Mouse (Mus musculus) midbrain, embryonic 10.5 days (tissue): ENCODE results near the gene Hoxd3. TPM values are rescaled to one million over a fixed set of nuclear protein-coding genes. Genes with fewer than 3 reads are reported as not detected.

Experiments used
- DNase-seq: peaks from one replicate; pipeline ENCODE4 v3.0.0-alpha.2; 2017; ENCODE audit warnings: low spot score
- H3K27ac ChIP-seq: fragments of 300-500 bp; sonication (generic); replicated peaks from 2 replicates; pipeline ENCODE4 v1.5.1; 2016; ENCODE audit warnings: mild to moderate bottlenecking
- H3K27me3 ChIP-seq: fragments of 300-500 bp; sonication (generic); 2 replicates; pipeline ENCODE4 v1.6.1; 2016; ENCODE audit warnings: low read depth, mild to moderate bottlenecking; ENCODE audit not compliant: poor library complexity, severe bottlenecking
- H3K36me3 ChIP-seq: fragments of 300-500 bp; sonication (generic); 2 replicates; pipeline ENCODE4 v1.6.1; 2016; ENCODE audit warnings: mild to moderate bottlenecking, moderate library complexity
- H3K4me1 ChIP-seq: fragments of 300-500 bp; sonication (generic); 2 replicates; pipeline ENCODE4 v1.6.1; 2016
- H3K4me3 ChIP-seq: fragments of 300-500 bp; sonication (generic); 2 replicates; pipeline ENCODE4 v1.5.1; 2016; ENCODE audit warnings: mild to moderate bottlenecking, moderate library complexity
- H3K9me3 ChIP-seq: fragments of 300-500 bp; sonication (generic); replicated peaks from 2 replicates; pipeline ENCODE4 v1.6.1; 2016; ENCODE audit warnings: mild to moderate bottlenecking
- WGBS: fragments of 180-500 bp; shearing (Covaris S2); methylation state at CpG from one replicate; pipeline ENCODE4 v1.1.7; 2016; 5-methylcytosine and 5-hydroxymethylcytosine counted together
- polyA plus RNA-seq: library from polyadenylated mRNA; unstranded; fragments of >200 nt; fragmentation: Nextera tagmentation; extraction: Ambion mirVana; gene quantifications from 2 replicates; pipeline ENCODE4 v1.2.1, GENCODE M21; 2016

Gene Hoxd3
- polyA plus RNA-seq, 1 experiment from 2014 or later: 0.06 TPM

GRCm38 (mm10) chr2:74681594-74682531 is 29.9 kb upstream of the Hoxd3 start:
- no peaks in the 10 kb centered on the region for H3K9me3 ChIP-seq
- H3K4me3 ChIP-seq: peak overlapping the region; percentile 23
- H3K4me1 ChIP-seq: peaks cover 14% of the 10 kb centered on the region
- under 1% methylated on average over 75 of the region's 78 CpGs for WGBS
- peak; percentile 56 for DNase-seq
- H3K27ac ChIP-seq: no peak overlapping the region
- H3K36me3 ChIP-seq: no peaks in the 10 kb centered on the region
- H3K27me3 ChIP-seq: peaks cover 100% of the 10 kb centered on the region

DNA sequence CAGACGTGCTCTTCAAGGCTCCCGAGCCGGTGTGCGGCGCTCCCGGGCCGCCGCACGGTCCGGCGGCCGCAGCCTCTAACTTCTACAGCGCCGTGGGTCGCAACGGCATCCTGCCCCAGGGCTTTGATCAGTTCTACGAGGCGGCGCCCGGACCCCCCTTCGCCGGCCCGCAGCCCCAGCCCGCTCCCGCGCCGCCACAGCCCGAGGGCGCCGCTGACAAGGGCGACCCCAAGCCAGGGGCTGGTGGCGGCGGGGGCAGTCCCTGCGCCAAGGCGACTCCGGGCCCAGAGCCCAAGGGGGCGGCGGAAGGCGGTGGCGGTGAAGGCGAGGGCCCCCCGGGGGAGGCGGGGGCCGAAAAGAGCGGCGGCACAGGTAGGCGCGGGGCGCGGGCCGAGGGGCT is 28.9 kb upstream of the Hoxd3 start:
- no peaks in the 10 kb centered on the region for H3K9me3 ChIP-seq
- peak; percentile 54 for DNase-seq
- H3K27me3 ChIP-seq: peaks cover 100% of the 10 kb centered on the region
- H3K36me3 ChIP-seq: no peaks in the 10 kb centered on the region
- H3K4me3 ChIP-seq: peak overlapping the region; percentile 23; the same call in 1 of the 2 replicates
- peaks cover 14% of the 10 kb centered on the region for H3K4me1 ChIP-seq
- no peak overlapping the region for H3K27ac ChIP-seq
- WGBS: under 1% methylated on average over 51 of the region's 51 CpGs

DNA sequence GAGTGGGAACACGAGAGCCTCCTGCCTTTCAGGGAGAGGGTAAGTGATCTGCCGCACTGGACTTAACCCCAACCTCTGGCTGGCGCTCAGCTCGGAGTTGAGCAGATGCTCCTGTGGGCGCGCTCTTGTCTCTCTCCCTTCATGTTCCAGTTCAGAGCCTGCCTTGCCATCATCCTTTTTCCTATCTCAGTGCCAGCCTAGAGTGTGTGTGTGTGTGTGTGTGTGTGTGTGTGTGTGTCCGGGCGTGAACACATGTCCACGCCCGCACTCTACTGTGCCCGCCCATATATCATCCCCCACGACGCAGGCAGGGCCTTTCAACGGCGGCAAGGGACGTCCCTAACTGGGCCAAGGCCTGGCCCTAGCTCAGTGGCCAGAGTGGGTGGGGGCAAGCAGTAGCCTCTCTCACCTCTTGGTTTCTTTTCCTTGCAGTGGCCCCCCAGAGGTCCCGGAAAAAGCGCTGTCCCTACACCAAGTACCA is 28.2 kb upstream of the Hoxd3 start:
- Histone ChIP-seq H3K27me3 (peaks cover 100% of the 10 kb centered on the region), H3K27ac (no peak overlapping the region), H3K36me3 (no peaks in the 10 kb centered on the region), H3K4me1 (peaks cover 14% of the 10 kb centered on the region), H3K4me3 (no peak overlapping the region), H3K9me3 (no peaks in the 10 kb centered on the region)
- under 1% methylated on average over 18 of the region's 18 CpGs for WGBS
- peak; percentile 62 for DNase-seq

GRCm38 (mm10) chr2:74684106-74684505 is 27.6 kb upstream of the Hoxd3 start:
- H3K4me1 ChIP-seq: peaks cover 14% of the 10 kb centered on the region
- WGBS: 2% methylated on average over 12 of the region's 12 CpGs
- no peaks in the 10 kb centered on the region for H3K36me3 ChIP-seq
- peak; percentile 40 for DNase-seq
- H3K27ac ChIP-seq: no peak overlapping the region
- H3K4me3 ChIP-seq: no peak overlapping the region
- H3K9me3 ChIP-seq: no peaks in the 10 kb centered on the region
- peaks cover 100% of the 10 kb centered on the region for H3K27me3 ChIP-seq

DNA sequence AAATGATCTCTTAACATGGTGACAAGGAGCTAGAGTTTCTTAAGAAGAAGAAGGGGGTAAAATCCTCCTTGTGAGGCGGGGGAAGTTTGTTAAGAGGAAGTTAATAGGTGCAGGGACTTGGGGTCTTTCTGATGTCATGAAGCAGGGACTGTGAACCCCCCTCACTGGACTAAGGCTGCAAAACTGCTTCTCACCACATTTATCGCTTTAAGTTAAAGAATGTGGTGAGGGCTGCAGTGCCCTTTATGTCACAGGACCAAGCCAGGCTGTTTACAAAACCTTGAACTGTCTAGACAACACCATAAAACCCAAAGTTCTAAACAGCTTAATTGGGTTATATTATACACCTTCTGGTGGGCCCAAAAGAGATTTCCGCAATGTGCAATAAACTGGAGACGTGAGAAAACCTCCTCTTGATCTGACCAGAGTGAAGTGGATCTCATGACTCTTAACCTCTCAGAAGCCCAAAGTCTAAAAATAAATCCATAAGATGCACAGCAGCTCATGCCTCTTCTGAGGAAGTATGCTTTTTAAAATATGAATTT is 26.6 kb upstream of the Hoxd3 start:
- Histone ChIP-seq H3K36me3 (no peaks in the 10 kb centered on the region), H3K4me3 (no peak overlapping the region), H3K27me3 (peaks cover 100% of the 10 kb centered on the region), H3K9me3 (no peaks in the 10 kb centered on the region), H3K27ac (no peak overlapping the region), H3K4me1 (peaks cover 14% of the 10 kb centered on the region)
- WGBS: 11% methylated on average over 4 of the region's 4 CpGs
- DNase-seq: peak; percentile 23

DNA sequence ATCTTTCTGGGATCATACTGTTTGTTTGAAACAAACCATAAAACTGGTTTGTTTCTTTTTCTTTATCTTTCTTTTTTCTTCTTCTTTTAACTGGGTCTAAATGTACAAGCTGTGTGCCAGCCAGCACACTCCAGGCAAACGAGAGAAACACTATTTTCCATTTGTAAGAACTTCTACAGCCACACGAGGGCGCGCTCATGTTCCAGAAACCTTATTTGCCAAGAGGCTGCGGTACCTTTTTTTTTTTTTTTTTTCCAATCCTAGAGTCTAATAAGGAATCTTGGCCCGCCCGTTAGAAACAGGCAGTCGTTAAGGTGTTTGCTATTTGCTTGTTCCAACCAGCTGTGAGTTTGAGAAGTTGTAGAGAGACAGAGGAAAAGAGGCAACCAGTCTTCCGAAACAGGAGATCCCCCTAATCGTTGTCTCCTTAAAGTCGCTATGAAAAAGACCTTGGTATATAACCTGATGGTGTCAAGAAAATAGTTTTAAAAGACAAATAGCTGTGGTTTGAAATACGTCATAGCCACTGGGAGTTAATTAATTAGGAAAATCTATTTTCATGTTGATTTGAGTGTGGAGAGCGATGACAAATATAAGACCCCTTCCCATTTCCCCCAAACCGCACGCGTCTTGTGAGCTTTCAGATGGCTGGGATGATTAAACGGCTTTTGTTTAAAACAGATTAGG is 25.3 kb upstream of the Hoxd3 start:
- Histone ChIP-seq H3K27me3 (peaks cover 100% of the 10 kb centered on the region), H3K27ac (no peak overlapping the region), H3K36me3 (no peaks in the 10 kb centered on the region), H3K9me3 (no peaks in the 10 kb centered on the region), H3K4me1 (peaks cover 20% of the 10 kb centered on the region), H3K4me3 (no peak overlapping the region)
- WGBS: 7% methylated on average over 17 of the region's 17 CpGs
- peak; percentile 72 for DNase-seq

GRCm38 (mm10) chr2:74686988-74687697 is 24.6 kb upstream of the Hoxd3 start:
- WGBS: under 1% methylated on average over 27 of the region's 27 CpGs
- peak; percentile 49 for DNase-seq

DNA sequence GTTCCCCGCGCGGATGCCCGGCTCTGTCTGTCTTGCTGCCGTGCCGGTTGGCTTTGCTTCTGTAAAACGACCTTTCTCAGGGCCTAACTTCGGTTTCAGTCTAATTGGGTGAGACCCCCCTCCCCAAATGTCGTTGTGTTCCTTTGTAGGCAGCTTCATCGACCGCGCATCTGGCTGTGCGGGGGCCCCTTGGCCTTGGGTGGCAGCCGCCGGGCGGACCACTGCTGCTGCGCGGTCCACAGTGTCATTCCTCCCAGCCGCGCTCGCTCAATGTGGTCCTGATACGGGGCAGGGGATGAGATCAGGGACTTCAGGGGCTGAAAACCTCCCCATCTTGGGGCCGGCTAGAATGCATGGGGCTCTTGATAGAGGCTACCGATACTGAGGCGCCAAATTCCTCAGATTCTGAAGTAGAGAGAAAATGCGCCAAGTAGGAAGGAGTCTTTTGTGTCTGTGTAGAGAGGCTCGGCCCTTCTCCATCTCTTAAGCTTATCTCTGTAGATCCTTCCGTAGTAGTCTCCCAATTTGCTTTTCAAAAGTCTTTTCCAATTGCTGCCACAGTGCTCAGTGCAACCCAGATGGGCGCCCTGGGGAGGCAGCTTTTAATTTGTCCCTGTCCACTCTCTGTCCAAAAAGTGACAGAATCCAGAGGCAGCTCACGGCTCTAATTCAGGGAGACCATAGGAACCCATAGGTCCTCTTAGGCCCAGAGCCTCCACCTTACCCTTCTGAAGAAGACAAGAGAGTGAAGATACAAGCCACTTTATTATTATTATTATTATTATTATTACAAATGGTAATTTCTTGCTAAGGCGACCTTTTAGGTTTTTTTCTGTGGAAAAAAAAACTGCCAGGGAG is 23.8 kb upstream of the Hoxd3 start:
- Histone ChIP-seq H3K27ac (no peak overlapping the region), H3K36me3 (no peaks in the 10 kb centered on the region), H3K9me3 (no peaks in the 10 kb centered on the region), H3K27me3 (peaks cover 100% of the 10 kb centered on the region), H3K4me1 (peaks cover 9% of the 10 kb centered on the region), H3K4me3 (no peak overlapping the region)
- DNase-seq: no peak
- WGBS: under 1% methylated on average over 31 of the region's 31 CpGs

More at GRCm38 (mm10) chr2:74686988-74687697, 24.6 kb upstream of the Hoxd3 start:
- Histone ChIP-seq H3K9me3 (no peaks in the 10 kb centered on the region), H3K4me3 (no peak overlapping the region), H3K27me3 (peaks cover 100% of the 10 kb centered on the region), H3K36me3 (no peaks in the 10 kb centered on the region), H3K27ac (no peak overlapping the region), H3K4me1 (peaks cover 17% of the 10 kb centered on the region)

GRCm38 (mm10) chr2:74688795-74689573 is 22.7 kb upstream of the Hoxd3 start:
- no peaks in the 10 kb centered on the region for H3K36me3 ChIP-seq
- H3K27ac ChIP-seq: no peak overlapping the region
- DNase-seq: no peak
- no peaks in the 10 kb centered on the region for H3K9me3 ChIP-seq
- WGBS: 5% methylated on average over 12 of the region's 12 CpGs
- H3K4me3 ChIP-seq: no peak overlapping the region
- H3K4me1 ChIP-seq: peaks cover 8% of the 10 kb centered on the region
- H3K27me3 ChIP-seq: peaks cover 100% of the 10 kb centered on the region

DNA sequence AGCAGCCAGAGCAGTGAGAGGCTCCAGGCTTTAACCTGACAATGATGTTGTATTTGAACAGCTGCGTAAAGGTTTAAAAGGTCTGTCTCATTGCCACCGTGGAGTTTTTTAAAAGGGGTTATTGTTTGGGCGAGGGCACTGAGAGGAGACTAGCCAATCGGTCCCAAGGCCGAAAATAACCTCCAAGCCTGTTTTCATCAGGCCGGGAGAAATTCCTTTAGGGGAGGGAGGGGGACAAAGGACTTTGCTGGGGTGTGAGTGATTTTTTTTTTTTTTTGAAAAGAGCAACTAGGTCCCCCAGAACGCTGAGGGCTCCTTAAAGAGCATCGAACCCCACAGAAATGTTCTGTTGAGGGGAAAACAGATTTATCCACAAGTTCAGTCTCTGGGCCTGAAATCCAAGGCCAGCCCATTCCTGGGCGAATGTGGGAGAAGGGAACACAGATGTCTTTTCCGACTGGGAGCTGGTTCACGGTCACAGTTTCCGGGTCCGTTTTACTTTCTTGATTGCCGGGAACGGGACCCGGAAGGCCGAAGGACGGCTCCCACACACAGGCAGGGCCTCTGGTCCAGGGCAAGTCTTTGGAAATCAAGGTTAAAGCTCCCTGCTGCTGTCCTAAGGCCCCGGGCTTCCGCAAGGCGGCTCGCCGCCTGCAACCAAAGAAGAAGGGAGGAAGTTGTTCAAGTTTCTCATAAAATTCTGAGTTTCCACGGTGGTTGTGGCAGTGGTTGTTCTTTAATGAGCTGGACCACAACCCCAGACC is 22.0 kb upstream of the Hoxd3 start:
- no peak overlapping the region for H3K4me3 ChIP-seq
- WGBS: 1% methylated on average over 24 of the region's 24 CpGs
- H3K27me3 ChIP-seq: peaks cover 100% of the 10 kb centered on the region
- H3K4me1 ChIP-seq: peaks cover 8% of the 10 kb centered on the region
- no peak for DNase-seq
- H3K27ac ChIP-seq: no peak overlapping the region
- H3K9me3 ChIP-seq: no peaks in the 10 kb centered on the region
- H3K36me3 ChIP-seq: no peaks in the 10 kb centered on the region
